Mouse (Mus musculus): Measurements from ENCODE around the gene Rbfox3.

GRCm38 (mm10) chr11:118517924-118518323 is 393.5 kb downstream of the Rbfox3 start:
- TF ChIP-seq CTCF (IDR thresholded peaks at IDR 0.05; ENCODE audit: control insufficient read depth, insufficient read depth, low read length) (no peak), POLR2A (IDR thresholded peaks at IDR 0.05; ENCODE audit: borderline replicate concordance, control insufficient read depth, low read depth, low read length) (no peak)
